Mouse (Mus musculus): ENCODE measurements around the gene Itga4.

- TF ChIP-seq CTCF (IDR thresholded peaks at IDR 0.05; ENCODE audit: insufficient read depth, low read depth, low read length) (no peak), POLR2A (IDR thresholded peaks at IDR 0.05; ENCODE audit: insufficient read depth, low read depth, low read length) (no peak)
Measured at GRCm38 (mm10) chr2:79379087-79380041, 124.1 kb downstream of the Itga4 start.
